ENCODE assay signal across 8 mouse cellular contexts in genomic region chr2:119035397-119035745, GRCm38 (mm10). TPM values are rescaled to one million over a fixed set of nuclear protein-coding genes. Genes with fewer than 3 reads are reported as not detected.
A peak's percentile ranks its signal among the peaks of the same experiment; 100 is the strongest.
DNase-seq lines count a peak whose midpoint lies in the region; ATAC-seq and TF ChIP-seq lines count a peak whose summit lies in the region.

No protein-coding gene starts in this region.

- WGBS in kidney, embryonic 16.5 days: 7% methylated on average over 7 of the region's 7 CpGs
- WGBS in embryonic facial prominence, embryonic 11.5 days: 11% methylated on average over 7 of the region's 7 CpGs
- WGBS in intestine, embryonic 15.5 days: 9% methylated on average over 7 of the region's 7 CpGs

- peak overlapping the region; percentile 23 for H3ac ChIP-seq in myocyte (ENCODE audit: control insufficient read depth, insufficient read length)

- peak overlapping the region; percentile 74 for H3K4me3 ChIP-seq in kidney, embryonic 16.5 days (ENCODE audit: low read length)
- peak overlapping the region; percentile 94 for H3K4me3 ChIP-seq in embryonic facial prominence, embryonic 11.5 days (ENCODE audit: low read depth, low read length)
- H3K4me3 ChIP-seq in intestine, embryonic 15.5 days (replicated peaks): peak overlapping the region; percentile 97
- H3K4me3 ChIP-seq in myocyte: peak overlapping the region; percentile 83

- intact Hi-C loops in left cerebral cortex, postnatal 36 days (cut with DNase I): loop anchor here (5.0 kb wide), 2 partner anchors 77 to 252 kb away; partner anchors contain the start of genes Rad51 and Vps18

- H3K4me2 ChIP-seq in kidney, embryonic 16.5 days (replicated peaks; ENCODE audit: low read depth, low read length): peak overlapping the region; percentile 70
- peak overlapping the region; percentile 70 for H3K4me2 ChIP-seq in embryonic facial prominence, embryonic 11.5 days (ENCODE audit: low read depth, low read length)
- H3K4me2 ChIP-seq in intestine, embryonic 15.5 days (replicated peaks): peak overlapping the region; percentile 79
- H3K4me2 ChIP-seq in myocyte (ENCODE audit: low read depth): peak overlapping the region; percentile 82

- peak overlapping the region; percentile 72 for H3K9ac ChIP-seq in kidney, embryonic 16.5 days (replicated peaks; ENCODE audit: low read length)
- H3K9ac ChIP-seq in embryonic facial prominence, embryonic 11.5 days (replicated peaks; ENCODE audit: low read length): peak overlapping the region; percentile 89
- peak overlapping the region; percentile 85 for H3K9ac ChIP-seq in intestine, embryonic 15.5 days

- H3K9me3 ChIP-seq in kidney, embryonic 16.5 days (ENCODE audit: low read length): no peaks in the 10 kb centered on the region
- no peaks in the 10 kb centered on the region for H3K9me3 ChIP-seq in embryonic facial prominence, embryonic 11.5 days (replicated peaks; ENCODE audit: control insufficient read depth, low read length)
- H3K9me3 ChIP-seq in intestine, embryonic 15.5 days: no peaks in the 10 kb centered on the region

- ATAC-seq in kidney, embryonic 16.5 days (ENCODE audit: low FRiP score, low TSS enrichment): no peak
- ATAC-seq in embryonic facial prominence, embryonic 11.5 days (replicated peaks; ENCODE audit: insufficient number of reproducible peaks, low FRiP score, low TSS enrichment, low read depth): no peak; the same call in 1 of the 2 replicates
- no peak for ATAC-seq in intestine, embryonic 15.5 days

- TF ChIP-seq POLR2A in myocyte (IDR thresholded peaks at IDR 0.05; ENCODE audit: insufficient read length, low read depth): no peak

- DNase-seq in kidney, adult 9 months: no peak
- no peak for DNase-seq in embryonic facial prominence, embryonic 11.5 days (ENCODE audit: low spot score)
- no peak for DNase-seq in adrenal gland, adult (ENCODE audit: inconsistent age in 2 of 2, low spot score in 1 of 2)
- DNase-seq in left cerebral cortex, postnatal 36 days (ENCODE audit: low spot score in 2 of 2): no peak
- no peak for DNase-seq in layer of hippocampus, adult 9-11 months

- H3K4me1 ChIP-seq in kidney, embryonic 16.5 days (ENCODE audit: insufficient read depth, low read length): peaks cover 15% of the 10 kb centered on the region
- no peaks in the 10 kb centered on the region for H3K4me1 ChIP-seq in embryonic facial prominence, embryonic 11.5 days (ENCODE audit: control insufficient read depth, insufficient read depth, low read length)
- peaks cover 6% of the 10 kb centered on the region; the same call in 1 of the 2 replicates for H3K4me1 ChIP-seq in intestine, embryonic 15.5 days (replicated peaks)

- H3K27me3 ChIP-seq in kidney, embryonic 16.5 days (ENCODE audit: insufficient read depth, low read length): no peaks in the 10 kb centered on the region
- no peaks in the 10 kb centered on the region for H3K27me3 ChIP-seq in embryonic facial prominence, embryonic 11.5 days (ENCODE audit: control insufficient read depth, insufficient read depth, low read length)
- no peaks in the 10 kb centered on the region for H3K27me3 ChIP-seq in intestine, embryonic 15.5 days (replicated peaks)
- H3K27me3 ChIP-seq in myocyte (ENCODE audit: control insufficient read depth, insufficient read depth, insufficient read length): no peaks in the 10 kb centered on the region

- peaks cover 21% of the 10 kb centered on the region for H3K36me3 ChIP-seq in kidney, embryonic 16.5 days (ENCODE audit: insufficient read depth, low read length)
- no peaks in the 10 kb centered on the region; the same call in 1 of the 2 replicates for H3K36me3 ChIP-seq in embryonic facial prominence, embryonic 11.5 days (replicated peaks; ENCODE audit: control insufficient read depth, insufficient read depth, low read depth, low read length)
- peaks cover 10% of the 10 kb centered on the region for H3K36me3 ChIP-seq in intestine, embryonic 15.5 days
- H3K36me3 ChIP-seq in myocyte (ENCODE audit: control insufficient read depth, insufficient read depth): no peaks in the 10 kb centered on the region

- H3K27ac ChIP-seq in kidney, embryonic 16.5 days (ENCODE audit: low read length): peak overlapping the region; percentile 69
- peak overlapping the region; percentile 62; the same call in 1 of the 2 replicates for H3K27ac ChIP-seq in embryonic facial prominence, embryonic 11.5 days (replicated peaks; ENCODE audit: low read depth, low read length)
- peak overlapping the region; percentile 93 for H3K27ac ChIP-seq in intestine, embryonic 15.5 days

- H3K79me2 ChIP-seq in myocyte (ENCODE audit: control insufficient read depth, insufficient read depth): no peaks in the 10 kb centered on the region

TF ChIP-seq in myocyte, 11 proteins besides CTCF, POLR2A, EP300 and RAD21:
- no peak for TF ChIP-seq MAX (IDR thresholded peaks at IDR 0.05; ENCODE audit: low read depth)
- TF ChIP-seq USF1 (IDR thresholded peaks at IDR 0.05; ENCODE audit: low read depth): no peak
- no peak for TF ChIP-seq MYOG (IDR thresholded peaks at IDR 0.05; ENCODE audit: control insufficient read depth in 1 of 3, insufficient read depth in 1 of 3, insufficient read length in 2 of 3, low read depth in 2 of 3)
- TF ChIP-seq TCF12 (IDR thresholded peaks at IDR 0.05; ENCODE audit: insufficient read depth, poor library complexity, severe bottlenecking): no peak
- TF ChIP-seq CEBPB (IDR thresholded peaks at IDR 0.05; ENCODE audit: insufficient read depth, poor library complexity, severe bottlenecking): no peak

RNA-seq across cellular contexts. Expression of gene Rpusd2, which starts 0.8 kb away (rescaled TPM):
- polyA plus RNA-seq in kidney, embryonic 16.5 days (2015; fragmentation: Nextera tagmentation; extraction: Ambion mirVana): 4.5 and 5.3 TPM in 2 replicates
- polyA plus RNA-seq in embryonic facial prominence, embryonic 11.5 days (2014; fragmentation: Nextera tagmentation; extraction: Ambion mirVana): 4.7 and 6.2 TPM in 2 replicates
- polyA plus RNA-seq in intestine, embryonic 15.5 days (2015; fragmentation: Nextera tagmentation; extraction: Ambion mirVana): 4.8 and 4.9 TPM in 2 replicates
- 3.8 TPM for polyA plus RNA-seq in myocyte (2012; fragmentation: generic; extraction: Trizol)
- total RNA-seq in left cerebral cortex, postnatal 36 days (2021): 1 to 10 TPM; 8.0 to 8.4 TPM

RNA-seq across cellular contexts. Expression of gene Ccdc32, which starts 6.2 kb away (rescaled TPM):
- polyA plus RNA-seq in kidney, embryonic 16.5 days (2015; fragmentation: Nextera tagmentation; extraction: Ambion mirVana): 23.3 and 26.9 TPM in 2 replicates
- polyA plus RNA-seq in embryonic facial prominence, embryonic 11.5 days (2014; fragmentation: Nextera tagmentation; extraction: Ambion mirVana): 22.6 and 26.4 TPM in 2 replicates
- 30.4 and 30.6 TPM in 2 replicates for polyA plus RNA-seq in intestine, embryonic 15.5 days (2015; fragmentation: Nextera tagmentation; extraction: Ambion mirVana)
- polyA plus RNA-seq in myocyte (2012; fragmentation: generic; extraction: Trizol): 10.3 TPM
- 10 to 100 TPM; 50.2 to 52.7 TPM for total RNA-seq in left cerebral cortex, postnatal 36 days (2021)

RNA-seq across cellular contexts. Expression of gene Knl1, which starts 11.5 kb away (rescaled TPM):
- 38.3 and 47.0 TPM in 2 replicates for polyA plus RNA-seq in kidney, embryonic 16.5 days (2015; fragmentation: Nextera tagmentation; extraction: Ambion mirVana)
- polyA plus RNA-seq in embryonic facial prominence, embryonic 11.5 days (2014; fragmentation: Nextera tagmentation; extraction: Ambion mirVana): 40.8 and 43.2 TPM in 2 replicates
- 41.9 and 53.7 TPM in 2 replicates for polyA plus RNA-seq in intestine, embryonic 15.5 days (2015; fragmentation: Nextera tagmentation; extraction: Ambion mirVana)
- polyA plus RNA-seq in myocyte (2012; fragmentation: generic; extraction: Trizol): 1.4 TPM
- 1 to 10 TPM in 1 of 2 experiments, under 1 TPM in 1; 0.16 to 1.2 TPM for total RNA-seq in left cerebral cortex, postnatal 36 days (2021)

Comparison
In these comparisons a context has a peak if more than half of its experiments do, and no peak if none do; other contexts are left out.
1. RNA of gene Knl1, which starts 11.5 kb away (polyA plus RNA-seq): 41.9 to 53.7 TPM in intestine, embryonic 15.5 days, 40.8 to 43.2 TPM in embryonic facial prominence, embryonic 11.5 days and 38.3 to 47.0 TPM in kidney, embryonic 16.5 days; 1.4 TPM in myocyte (single experiment); every median in the first group is over 10 times any median in the second.
2. Peak in every context shown above with its lines, with median percentiles within 50 percentile points of each other: H3K27ac ChIP-seq, H3K4me2 ChIP-seq, H3K4me3 ChIP-seq and H3K9ac ChIP-seq.